Mouse (Mus musculus) heart, adult 2 months (tissue): ENCODE measurements around the gene AC124108.1. TPM values are rescaled to one million over a fixed set of nuclear protein-coding genes. Genes with fewer than 3 reads are reported as not detected.

ENCODE experiments used
- DNase-seq, 2 experiments: peaks; one replicate each; pipeline ENCODE4 v3.0.0; 2021
- H3K27ac ChIP-seq: fragments of 200-600 bp; 2 replicates; pipeline ENCODE4 v1.8.1; 2022
- H3K27me3 ChIP-seq: fragments of 200-500 bp; 2 replicates; pipeline ENCODE4 v1.6.1; 2012; ENCODE audit warnings: mild to moderate bottlenecking, low read length, inconsistent platforms, mixed read lengths; ENCODE audit not compliant: control insufficient read depth, insufficient read depth
- H3K36me3 ChIP-seq: fragments of 200-500 bp; 2 replicates; pipeline ENCODE4 v1.6.1; 2012; ENCODE audit warnings: low read length, inconsistent platforms; ENCODE audit not compliant: control insufficient read depth, insufficient read depth
- H3K4me1 ChIP-seq: fragments of 200-500 bp; 2 replicates; pipeline ENCODE4 v1.6.1; 2011; ENCODE audit warnings: low read length; ENCODE audit not compliant: control insufficient read depth, insufficient read depth
- H3K4me3 ChIP-seq: fragments of 200-600 bp; 2 replicates; pipeline ENCODE4 v1.8.1; 2022
- H3K79me2 ChIP-seq: fragments of 200-500 bp; replicated peaks from 2 replicates; pipeline ENCODE4 v1.6.1; 2012; ENCODE audit warnings: mild to moderate bottlenecking, inconsistent platforms, low read length, moderate library complexity, mixed read lengths; ENCODE audit not compliant: control insufficient read depth, insufficient read depth
- H3K9ac ChIP-seq: fragments of 200-500 bp; 2 replicates; pipeline ENCODE4 v1.6.1; 2012; ENCODE audit warnings: low read depth, mild to moderate bottlenecking, control low read depth, inconsistent platforms, low read length, mixed read lengths
- CTCF ChIP-seq: fragments of 200-600 bp; IDR thresholded peaks from 2 replicates; pipeline ENCODE4 v1.8.1; 2022; ENCODE audit warnings: antibody characterized with exemption, mild to moderate bottlenecking, moderate library complexity
- EP300 ChIP-seq: fragments of 200-500 bp; IDR thresholded peaks from 2 replicates; pipeline ENCODE4 v1.6.1; 2011; ENCODE audit warnings: low read depth, low read length, control low read depth; ENCODE audit not compliant: insufficient read depth
- POLR2A ChIP-seq: fragments of 200-500 bp; IDR thresholded peaks from 2 replicates; pipeline ENCODE4 v1.6.1; 2011; ENCODE audit warnings: mild to moderate bottlenecking, low read depth, low read length, control low read depth; ENCODE audit not compliant: insufficient read depth
- WGBS: fragments of 180-500 bp; shearing (Covaris S2); methylation state at CpG from one replicate; pipeline ENCODE4 v1.1.7; 2018; 5-methylcytosine and 5-hydroxymethylcytosine counted together
- intact Hi-C: fragments of 180-260 bp; cut with DNase I; formaldehyde crosslinking; loops from one replicate; pipeline ENCODE4 v1.15.1; 2025
- polyA plus RNA-seq: library from polyadenylated mRNA; depleted of rRNA; stranded (reverse); fragments of >200 nt; gene quantifications from 2 replicates; pipeline ENCODE4 v1.2.3, GENCODE M21; 2012
- total RNA-seq, 2 experiments: library from RNA; stranded (reverse); gene quantifications; 2 replicates each; pipeline ENCODE4 v1.2.3; 2021

Gene AC124108.1
- total and polyA plus RNA-seq, 3 experiments, result 0.05 to 0.06 TPM; not detected in 1

- no peaks in the 10 kb centered on the region for H3K79me2 ChIP-seq
- no peak for TF ChIP-seq EP300
- no peak for TF ChIP-seq CTCF
- TF ChIP-seq POLR2A, result no peak
- intact Hi-C loops, result no loop called here
- WGBS, result 73% methylated on average over 8 of the region's 8 CpGs
- H3K4me1 ChIP-seq, result no peaks in the 10 kb centered on the region; the same call in 1 of the 2 replicates
- DNase-seq, result no peak
- no peaks in the 10 kb centered on the region for H3K27me3 ChIP-seq
- H3K27ac ChIP-seq, result no peak overlapping the region
- H3K4me3 ChIP-seq, result no peak overlapping the region
- no peak overlapping the region for H3K9ac ChIP-seq
- H3K36me3 ChIP-seq, result no peaks in the 10 kb centered on the region
Measured at GRCm38 (mm10) chr1:132145973-132146685, 45.1 kb upstream of the AC124108.1 start.

- no peak overlapping the region for H3K9ac ChIP-seq
- no peak overlapping the region for H3K4me3 ChIP-seq
- no peaks in the 10 kb centered on the region for H3K27me3 ChIP-seq
- 81% methylated on average over 2 of the region's 2 CpGs for WGBS
- H3K36me3 ChIP-seq, result no peaks in the 10 kb centered on the region
- no peak overlapping the region for H3K27ac ChIP-seq
- DNase-seq, result no peak
- no peaks in the 10 kb centered on the region; the same call in 1 of the 2 replicates for H3K4me1 ChIP-seq
- TF ChIP-seq CTCF (no peak), EP300 (no peak), POLR2A (no peak)
- H3K79me2 ChIP-seq, result no peaks in the 10 kb centered on the region
- intact Hi-C loops, result no loop called here
Measured at GRCm38 (mm10) chr1:132149410-132149809, 41.8 kb upstream of the AC124108.1 start.

GRCm38 (mm10) chr1:132150171-132150570, 41.1 kb upstream of the AC124108.1 start:
- intact Hi-C loops, result no loop called here
- no peak for DNase-seq
- H3K4me1 ChIP-seq, result no peaks in the 10 kb centered on the region; the same call in 1 of the 2 replicates
- no peaks in the 10 kb centered on the region for H3K27me3 ChIP-seq
- H3K79me2 ChIP-seq, result no peaks in the 10 kb centered on the region
- H3K27ac ChIP-seq, result no peak overlapping the region
- no peaks in the 10 kb centered on the region for H3K36me3 ChIP-seq
- no peak overlapping the region for H3K9ac ChIP-seq
- H3K4me3 ChIP-seq, result no peak overlapping the region
- 33% methylated on average over 1 of the region's 1 CpGs for WGBS
- TF ChIP-seq POLR2A (no peak), EP300 (no peak), CTCF (no peak)

- H3K4me1 ChIP-seq, result no peaks in the 10 kb centered on the region; the same call in 1 of the 2 replicates
- WGBS, result 72% methylated on average over 15 of the region's 15 CpGs
- TF ChIP-seq POLR2A, result no peak
- no peak for TF ChIP-seq CTCF
- TF ChIP-seq EP300, result no peak
Measured at GRCm38 (mm10) chr1:132150817-132151601, 40.2 kb upstream of the AC124108.1 start.

GRCm38 (mm10) chr1:132151908-132152307, 39.3 kb upstream of the AC124108.1 start:
- no peak overlapping the region for H3K4me3 ChIP-seq
- H3K27me3 ChIP-seq, result no peaks in the 10 kb centered on the region
- TF ChIP-seq CTCF (no peak), EP300 (no peak), POLR2A (no peak)
- intact Hi-C loops, result no loop called here
- no peaks in the 10 kb centered on the region for H3K36me3 ChIP-seq
- peak in 1 of 2 experiments; percentile 16 for DNase-seq
- WGBS, result 58% methylated on average over 2 of the region's 2 CpGs
- no peak overlapping the region for H3K27ac ChIP-seq
- no peak overlapping the region for H3K9ac ChIP-seq
- H3K79me2 ChIP-seq, result no peaks in the 10 kb centered on the region
- H3K4me1 ChIP-seq, result no peaks in the 10 kb centered on the region; the same call in 1 of the 2 replicates

More at GRCm38 (mm10) chr1:132150817-132151601, 40.2 kb upstream of the AC124108.1 start:
- Histone ChIP-seq H3K9ac (no peak overlapping the region), H3K27ac (no peak overlapping the region), H3K4me3 (no peak overlapping the region), H3K36me3 (no peaks in the 10 kb centered on the region), H3K27me3 (no peaks in the 10 kb centered on the region), H3K79me2 (no peaks in the 10 kb centered on the region)
- intact Hi-C loops, result no loop called here
- DNase-seq, result no peak

- no peaks in the 10 kb centered on the region for H3K36me3 ChIP-seq
- H3K4me1 ChIP-seq, result peaks cover 1% of the 10 kb centered on the region
- no peak overlapping the region for H3K9ac ChIP-seq
- peak overlapping the region; percentile 44 for H3K27ac ChIP-seq
- H3K27me3 ChIP-seq, result no peaks in the 10 kb centered on the region
- no peak overlapping the region for H3K4me3 ChIP-seq
- intact Hi-C loops, result no loop called here
- TF ChIP-seq EP300 (no peak), CTCF (no peak), POLR2A (no peak)
- no peak for DNase-seq
- H3K79me2 ChIP-seq, result no peaks in the 10 kb centered on the region
- WGBS, result 69% methylated on average over 15 of the region's 15 CpGs
Measured at GRCm38 (mm10) chr1:132153086-132153690, 38.1 kb upstream of the AC124108.1 start.
